Comparison of ENCODE assay signal across 8 mouse cellular contexts in genomic region chr17:26112751-26113150, GRCm38 (mm10). TPM values are rescaled to one million over a fixed set of nuclear protein-coding genes. Genes with fewer than 3 reads are reported as not detected.
DNase-seq lines count a peak whose midpoint lies in the region; ATAC-seq and TF ChIP-seq lines count a peak whose summit lies in the region.

No protein-coding gene starts in this region.

- H3K4me1 ChIP-seq in embryonic facial prominence, embryonic 12.5 days, result peaks cover 13% of the 10 kb centered on the region; the same call in 1 of the 2 replicates
- peaks cover 31% of the 10 kb centered on the region for H3K4me1 ChIP-seq in intestine, embryonic 15.5 days (replicated peaks)

- no peaks in the 10 kb centered on the region for H3K79me2 ChIP-seq in myocyte (ENCODE audit: control insufficient read depth, insufficient read depth)

- peak overlapping the region; percentile 93 for H3K27ac ChIP-seq in layer of hippocampus, adult 2 months
- no peak overlapping the region for H3K27ac ChIP-seq in embryonic facial prominence, embryonic 12.5 days
- no peak overlapping the region for H3K27ac ChIP-seq in intestine, embryonic 15.5 days

- no peaks in the 10 kb centered on the region for H3K9me3 ChIP-seq in embryonic facial prominence, embryonic 12.5 days
- H3K9me3 ChIP-seq in intestine, embryonic 15.5 days, result no peaks in the 10 kb centered on the region

- H3ac ChIP-seq in myocyte (ENCODE audit: control insufficient read depth, insufficient read length), result no peak overlapping the region

- no peak for TF ChIP-seq POLR2A in myocyte (IDR thresholded peaks at IDR 0.05; ENCODE audit: insufficient read length, low read depth)

- H3K27me3 ChIP-seq in embryonic facial prominence, embryonic 12.5 days, result peaks cover 83% of the 10 kb centered on the region
- H3K27me3 ChIP-seq in intestine, embryonic 15.5 days (replicated peaks), result peaks cover 52% of the 10 kb centered on the region
- H3K27me3 ChIP-seq in myocyte (ENCODE audit: control insufficient read depth, insufficient read depth, insufficient read length), result peaks cover 42% of the 10 kb centered on the region

- H3K4me3 ChIP-seq in layer of hippocampus, adult 2 months, result peak overlapping the region; percentile 74
- peak overlapping the region; percentile 55 for H3K4me3 ChIP-seq in embryonic facial prominence, embryonic 12.5 days
- peak overlapping the region; percentile 67 for H3K4me3 ChIP-seq in intestine, embryonic 15.5 days (replicated peaks)
- H3K4me3 ChIP-seq in myocyte, result no peak overlapping the region

- WGBS in embryonic facial prominence, embryonic 12.5 days, result 13% methylated on average over 14 of the region's 14 CpGs
- 20% methylated on average over 14 of the region's 14 CpGs for WGBS in intestine, embryonic 15.5 days

- H3K36me3 ChIP-seq in embryonic facial prominence, embryonic 12.5 days, result no peaks in the 10 kb centered on the region
- no peaks in the 10 kb centered on the region for H3K36me3 ChIP-seq in intestine, embryonic 15.5 days
- H3K36me3 ChIP-seq in myocyte (ENCODE audit: control insufficient read depth, insufficient read depth), result no peaks in the 10 kb centered on the region

- TF ChIP-seq CTCF in layer of hippocampus, adult 2 months (conservative IDR thresholded peaks at IDR 0.05), result no peak

- H3K4me2 ChIP-seq in embryonic facial prominence, embryonic 12.5 days (replicated peaks), result peak overlapping the region; percentile 96
- H3K4me2 ChIP-seq in intestine, embryonic 15.5 days (replicated peaks), result peak overlapping the region; percentile 95
- H3K4me2 ChIP-seq in myocyte (ENCODE audit: low read depth), result peak overlapping the region; percentile 71

- DNase-seq in layer of hippocampus, adult 2 months (ENCODE audit: low spot score in 2 of 2), result no peak
- DNase-seq in layer of hippocampus, postnatal 36 days, result no peak
- DNase-seq in cerebellum, adult 9-10 months, result no peak
- no peak for DNase-seq in cerebellum, adult 8-10 months
- DNase-seq in retina, postnatal 1 day, result no peak

- H3K9ac ChIP-seq in embryonic facial prominence, embryonic 12.5 days, result no peak overlapping the region
- peak overlapping the region; percentile 71 for H3K9ac ChIP-seq in intestine, embryonic 15.5 days

- ATAC-seq in embryonic facial prominence, embryonic 12.5 days (ENCODE audit: insufficient number of reproducible peaks, insufficient read depth, low FRiP score, low TSS enrichment), result no peak
- ATAC-seq in intestine, embryonic 15.5 days, result peak; percentile 0; the same call in 1 of the 2 replicates

TF ChIP-seq in myocyte, 11 proteins besides CTCF, POLR2A, EP300 and RAD21:
- no peak for TF ChIP-seq CEBPB (IDR thresholded peaks at IDR 0.05; ENCODE audit: insufficient read depth, poor library complexity, severe bottlenecking)
- no peak for TF ChIP-seq MYOD1 (IDR thresholded peaks at IDR 0.05; ENCODE audit: control insufficient read depth in 1 of 3, insufficient read length in 2 of 3, low read depth in 2 of 3)
- no peak for TF ChIP-seq TCF12 (IDR thresholded peaks at IDR 0.05; ENCODE audit: insufficient read depth, poor library complexity, severe bottlenecking)
- TF ChIP-seq USF1 (IDR thresholded peaks at IDR 0.05; ENCODE audit: low read depth), result no peak
- no peak for TF ChIP-seq POLR2AphosphoS2 (IDR thresholded peaks at IDR 0.05; ENCODE audit: insufficient read length, low read depth)
- TF ChIP-seq TCF3 (IDR thresholded peaks at IDR 0.05; ENCODE audit: insufficient read length, low read depth), result no peak

RNA-seq across cellular contexts. Expression of gene Tmem8, which starts 0.3 kb away (rescaled TPM):
- total RNA-seq in layer of hippocampus, adult 2 months (2021), result 10 to 100 TPM; 14.1 to 14.2 TPM
- 10 to 100 TPM; 10.8 to 11.9 TPM for total RNA-seq in layer of hippocampus, postnatal 36 days (2021)
- 0.99 and 1.3 TPM in 2 replicates for polyA plus RNA-seq in embryonic facial prominence, embryonic 12.5 days (2016; fragmentation: Nextera tagmentation; extraction: Ambion mirVana)
- 8.7 and 10.9 TPM in 2 replicates for polyA plus RNA-seq in intestine, embryonic 15.5 days (2015; fragmentation: Nextera tagmentation; extraction: Ambion mirVana)
- 1.5 TPM for polyA plus RNA-seq in myocyte (2012; fragmentation: generic; extraction: Trizol)

RNA-seq across cellular contexts. Expression of gene Mrpl28, which starts 10.5 kb away (rescaled TPM):
- 10 to 100 TPM; 59.7 to 63.9 TPM for total RNA-seq in layer of hippocampus, adult 2 months (2021)
- 10 to 100 TPM; 64.5 to 66.3 TPM for total RNA-seq in layer of hippocampus, postnatal 36 days (2021)
- polyA plus RNA-seq in embryonic facial prominence, embryonic 12.5 days (2016; fragmentation: Nextera tagmentation; extraction: Ambion mirVana), result 204 and 216 TPM in 2 replicates
- 218 and 240 TPM in 2 replicates for polyA plus RNA-seq in intestine, embryonic 15.5 days (2015; fragmentation: Nextera tagmentation; extraction: Ambion mirVana)
- polyA plus RNA-seq in myocyte (2012; fragmentation: generic; extraction: Trizol), result 145 TPM

RNA-seq across cellular contexts. Expression of gene Nme4, which starts 17.3 kb away (rescaled TPM):
- total RNA-seq in layer of hippocampus, adult 2 months (2021), result 1 to 10 TPM; 5.7 to 6.7 TPM
- total RNA-seq in layer of hippocampus, postnatal 36 days (2021), result 1 to 10 TPM; 4.6 to 5.0 TPM
- 122 and 128 TPM in 2 replicates for polyA plus RNA-seq in embryonic facial prominence, embryonic 12.5 days (2016; fragmentation: Nextera tagmentation; extraction: Ambion mirVana)
- 96.7 and 107 TPM in 2 replicates for polyA plus RNA-seq in intestine, embryonic 15.5 days (2015; fragmentation: Nextera tagmentation; extraction: Ambion mirVana)
- 23.9 TPM for polyA plus RNA-seq in myocyte (2012; fragmentation: generic; extraction: Trizol)

RNA-seq across cellular contexts. Expression of gene Decr2, which starts 22.6 kb away (rescaled TPM):
- 10 to 100 TPM; 26.7 to 28.9 TPM for total RNA-seq in layer of hippocampus, adult 2 months (2021)
- total RNA-seq in layer of hippocampus, postnatal 36 days (2021), result 10 to 100 TPM; 25.5 to 26.5 TPM
- 38.5 and 39.0 TPM in 2 replicates for polyA plus RNA-seq in embryonic facial prominence, embryonic 12.5 days (2016; fragmentation: Nextera tagmentation; extraction: Ambion mirVana)
- 39.4 and 42.7 TPM in 2 replicates for polyA plus RNA-seq in intestine, embryonic 15.5 days (2015; fragmentation: Nextera tagmentation; extraction: Ambion mirVana)
- 8.3 TPM for polyA plus RNA-seq in myocyte (2012; fragmentation: generic; extraction: Trizol)

RNA-seq across cellular contexts. Expression of gene Axin1, which starts 25.7 kb away (rescaled TPM):
- 10 to 100 TPM; 24.3 to 25.2 TPM for total RNA-seq in layer of hippocampus, adult 2 months (2021)
- total RNA-seq in layer of hippocampus, postnatal 36 days (2021), result 10 to 100 TPM; 23.0 to 24.8 TPM
- polyA plus RNA-seq in embryonic facial prominence, embryonic 12.5 days (2016; fragmentation: Nextera tagmentation; extraction: Ambion mirVana), result 15.3 and 27.8 TPM in 2 replicates
- 14.2 and 17.8 TPM in 2 replicates for polyA plus RNA-seq in intestine, embryonic 15.5 days (2015; fragmentation: Nextera tagmentation; extraction: Ambion mirVana)
- polyA plus RNA-seq in myocyte (2012; fragmentation: generic; extraction: Trizol), result 26.5 TPM
